Mouse (Mus musculus): ENCODE measurements around the gene 2610507B11Rik. TPM values are rescaled to one million over a fixed set of nuclear protein-coding genes. Genes with fewer than 3 reads are reported as not detected.
"Not testable (repeated sequence)": the region's sequence is repeated elsewhere in the genome, so short reads cannot be mapped to it uniquely, and the experiment has no call there.

2610507B11Rik gene
- polyA plus RNA-seq, 1 experiment from 2014 or later = 73.7 TPM

DNA sequence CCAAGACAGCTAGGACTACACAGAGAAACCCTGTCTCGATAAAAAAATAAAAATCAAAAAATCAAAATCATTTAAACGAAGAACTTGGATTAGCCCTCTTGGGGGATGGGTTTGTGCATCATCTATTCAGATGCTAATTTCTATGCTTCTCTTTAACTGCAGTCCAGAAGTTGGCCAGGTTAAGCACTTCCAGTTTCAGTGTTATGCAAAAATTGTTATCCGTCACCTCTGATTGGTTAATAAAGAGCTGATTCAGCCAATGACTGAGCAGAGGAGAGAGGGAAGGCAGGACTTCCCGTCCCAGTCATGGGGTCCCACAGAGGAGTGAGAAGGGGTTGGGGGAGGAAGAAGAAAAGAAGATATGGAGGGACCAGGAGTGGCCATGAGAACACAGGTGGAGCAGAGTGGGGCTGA is 13.8 kb upstream of the 2610507B11Rik start:
- H3K36me3 ChIP-seq = peaks cover 27% of the 10 kb centered on the region
- peak overlapping the region; percentile 79; the same call in 1 of the 2 replicates for H3K4me2 ChIP-seq
- H3K9ac ChIP-seq = no peak overlapping the region
- no peaks in the 10 kb centered on the region for H3K9me3 ChIP-seq
- 68% methylated on average over 4 of the region's 4 CpGs for WGBS
- no peak overlapping the region for H3K4me3 ChIP-seq
- no peak overlapping the region for H3K27ac ChIP-seq
- no peak for ATAC-seq (ENCODE audit: insufficient number of reproducible peaks, insufficient read depth, low FRiP score, low TSS enrichment, low read depth)
- no peaks in the 10 kb centered on the region for H3K27me3 ChIP-seq
- H3K4me1 ChIP-seq = peaks cover 31% of the 10 kb centered on the region

DNA sequence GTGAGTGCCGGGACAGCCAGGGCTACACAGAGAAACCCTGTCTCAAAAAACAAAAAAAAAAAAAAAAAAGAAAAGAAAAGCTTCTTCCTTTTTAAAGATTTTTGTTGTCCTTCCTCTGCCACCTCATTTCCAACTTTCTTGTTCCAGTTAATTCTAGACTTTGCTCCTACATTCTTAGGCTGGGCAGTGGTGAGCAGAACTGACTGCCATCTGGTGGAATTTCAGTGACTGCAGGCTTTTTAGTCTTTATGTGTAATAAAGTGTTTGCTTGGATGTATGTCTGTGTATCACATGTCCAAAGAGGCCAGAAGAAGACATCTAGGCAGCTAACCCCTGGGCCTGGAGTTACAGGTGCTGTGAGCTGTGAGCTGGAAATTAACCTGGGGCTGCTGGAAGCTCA is 4.9 kb upstream of the 2610507B11Rik start:
- WGBS = 100% methylated on average over 1 of the region's 1 CpGs
- peaks cover 30% of the 10 kb centered on the region for H3K36me3 ChIP-seq
- H3K4me2 ChIP-seq = no peak overlapping the region
- ATAC-seq (ENCODE audit: insufficient number of reproducible peaks, insufficient read depth, low FRiP score, low TSS enrichment, low read depth) = no peak
- no peak overlapping the region for H3K4me3 ChIP-seq
- no peak overlapping the region for H3K9ac ChIP-seq
- H3K27me3 ChIP-seq = peaks cover 12% of the 10 kb centered on the region; the same call in 1 of the 2 replicates
- no peaks in the 10 kb centered on the region for H3K4me1 ChIP-seq
- H3K27ac ChIP-seq = no peak overlapping the region
- no peaks in the 10 kb centered on the region for H3K9me3 ChIP-seq

DNA sequence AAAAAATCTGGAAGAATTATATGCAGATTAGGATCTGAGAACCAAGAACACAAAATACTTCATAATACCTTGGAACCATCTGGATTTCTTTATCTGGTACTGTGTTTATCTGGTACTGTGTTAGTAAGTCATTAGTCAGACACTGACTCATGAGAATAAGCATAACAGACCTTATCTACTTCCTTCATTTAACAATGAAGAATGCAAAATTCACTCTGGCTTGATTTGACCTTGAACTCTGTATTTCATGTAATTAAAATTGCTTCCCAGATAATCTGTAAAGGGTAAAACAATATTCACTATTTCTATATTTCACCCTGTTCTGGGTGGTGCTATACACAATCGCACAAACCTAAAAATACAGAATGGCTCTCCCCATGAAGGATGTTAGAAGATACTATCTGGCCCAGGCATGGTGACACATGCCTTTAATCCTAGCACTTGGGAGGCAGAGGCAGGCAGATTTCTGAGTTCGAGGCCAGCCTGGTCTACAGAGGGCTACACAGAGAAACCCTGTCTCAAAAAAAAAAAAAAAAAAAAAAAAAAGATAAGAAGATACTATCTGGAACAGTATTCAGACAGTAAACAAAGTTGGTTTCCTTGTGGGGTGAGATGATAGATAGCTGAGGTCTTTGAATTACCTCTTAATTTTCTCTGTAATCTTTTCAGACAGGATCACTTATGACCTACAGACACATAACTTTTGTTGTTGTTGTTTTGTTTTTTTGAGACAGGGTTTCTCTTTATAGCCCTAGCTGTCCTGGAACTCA is 878 bp upstream of the 2610507B11Rik start:
- Histone ChIP-seq H3K27me3 (peaks cover 12% of the 10 kb centered on the region; the same call in 1 of the 2 replicates), H3K4me2 (peak overlapping the region; percentile 72), H3K4me3 (peak overlapping the region; percentile 81), H3K4me1 (peaks cover 12% of the 10 kb centered on the region), H3K9ac (no peak overlapping the region), H3K27ac (no peak overlapping the region), H3K9me3 (no peaks in the 10 kb centered on the region), H3K36me3 (peaks cover 24% of the 10 kb centered on the region)
- 95% methylated on average over 2 of the region's 2 CpGs for WGBS
- ATAC-seq (ENCODE audit: insufficient number of reproducible peaks, insufficient read depth, low FRiP score, low TSS enrichment, low read depth) = no peak

DNA sequence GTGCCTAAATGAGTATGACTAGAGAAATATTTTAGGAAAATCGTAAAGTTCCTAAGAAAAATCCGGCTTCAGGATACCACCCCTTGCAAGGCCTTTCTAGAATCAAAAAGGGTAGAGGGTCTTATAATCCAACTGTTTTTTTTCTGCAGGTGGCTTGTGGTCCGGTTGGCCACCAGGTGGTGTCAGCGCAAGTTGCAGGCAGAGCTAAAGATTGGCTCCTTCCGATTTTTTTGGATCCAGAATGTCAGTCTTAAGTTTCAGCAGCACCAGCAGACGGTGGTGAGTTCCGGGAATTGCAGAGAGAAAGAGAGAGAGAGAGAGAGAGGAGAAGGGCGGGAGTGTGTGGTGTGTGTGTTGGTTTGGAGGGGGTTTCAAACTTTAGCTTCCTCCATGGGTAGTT is 998 bp downstream of the 2610507B11Rik start:
- Histone ChIP-seq H3K4me3 (peak overlapping the region; percentile 81), H3K36me3 (peaks cover 43% of the 10 kb centered on the region), H3K4me1 (peaks cover 12% of the 10 kb centered on the region), H3K27me3 (peaks cover 12% of the 10 kb centered on the region; the same call in 1 of the 2 replicates), H3K27ac (no peak overlapping the region), H3K4me2 (peak overlapping the region; percentile 72), H3K9me3 (no peaks in the 10 kb centered on the region), H3K9ac (0 out of 2 replicates have a peak overlapping the region, but pooled peaks have one; percentile 49)
- WGBS = 3% methylated on average over 8 of the region's 8 CpGs
- ATAC-seq (ENCODE audit: insufficient number of reproducible peaks, insufficient read depth, low FRiP score, low TSS enrichment, low read depth) = no peak

DNA sequence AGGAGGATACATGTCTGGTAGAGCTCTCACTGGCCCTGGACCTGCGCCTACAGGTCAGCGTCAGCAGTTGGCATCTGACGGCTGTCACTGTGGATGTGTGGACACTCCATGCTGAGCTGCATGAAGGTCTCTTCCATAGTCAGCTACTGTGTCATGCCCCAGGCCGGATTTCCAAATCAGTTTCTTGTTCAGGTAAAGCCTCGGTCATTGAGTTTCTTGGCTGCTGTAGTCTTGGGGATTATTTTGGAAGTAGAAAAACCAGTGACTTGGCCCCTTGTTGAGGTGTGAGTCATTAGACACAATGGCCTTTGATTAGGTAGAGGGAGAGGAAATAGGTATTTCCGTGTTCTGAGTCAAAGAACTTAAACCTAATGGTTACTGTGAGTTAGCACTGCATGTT is 4.0 kb downstream of the 2610507B11Rik start:
- no peak overlapping the region for H3K9ac ChIP-seq
- H3K36me3 ChIP-seq = peaks cover 69% of the 10 kb centered on the region
- no peaks in the 10 kb centered on the region for H3K27me3 ChIP-seq
- whole genome bisulfite sequencing = 89% methylated on average over 6 of the region's 6 CpGs
- H3K4me1 ChIP-seq = peaks cover 12% of the 10 kb centered on the region
- H3K27ac ChIP-seq = no peak overlapping the region
- ATAC-seq (ENCODE audit: insufficient number of reproducible peaks, insufficient read depth, low FRiP score, low TSS enrichment, low read depth) = no peak
- H3K4me3 ChIP-seq = no peak overlapping the region
- H3K4me2 ChIP-seq = no peak overlapping the region
- H3K9me3 ChIP-seq = no peaks in the 10 kb centered on the region

DNA sequence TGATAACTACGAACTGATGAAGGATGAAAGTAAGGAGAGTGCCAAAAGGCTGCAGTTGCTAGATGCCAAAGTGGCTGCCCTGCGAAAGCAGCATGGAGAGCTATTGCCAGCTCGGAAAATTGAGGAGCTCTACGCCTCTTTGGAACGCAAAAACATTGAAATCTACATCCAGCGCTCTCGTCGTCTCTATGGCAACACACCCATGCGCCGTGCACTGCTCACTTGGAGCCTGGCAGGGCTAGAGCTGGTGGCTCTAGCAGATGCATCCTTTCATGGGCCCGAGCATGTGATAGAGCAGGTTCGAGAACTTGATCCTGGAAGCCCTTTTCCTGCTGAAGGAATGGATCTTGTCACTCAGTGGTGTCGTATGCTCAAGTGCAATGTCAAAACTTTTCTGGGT is 10.4 kb downstream of the 2610507B11Rik start:
- Histone ChIP-seq H3K27ac (no peak overlapping the region), H3K4me3 (no peak overlapping the region), H3K36me3 (peaks cover 95% of the 10 kb centered on the region), H3K9me3 (no peaks in the 10 kb centered on the region), H3K9ac (no peak overlapping the region), H3K4me2 (no peak overlapping the region), H3K4me1 (no peaks in the 10 kb centered on the region), H3K27me3 (no peaks in the 10 kb centered on the region)
- WGBS = 89% methylated on average over 13 of the region's 13 CpGs
- ATAC-seq (ENCODE audit: insufficient number of reproducible peaks, insufficient read depth, low FRiP score, low TSS enrichment, low read depth) = no peak

DNA sequence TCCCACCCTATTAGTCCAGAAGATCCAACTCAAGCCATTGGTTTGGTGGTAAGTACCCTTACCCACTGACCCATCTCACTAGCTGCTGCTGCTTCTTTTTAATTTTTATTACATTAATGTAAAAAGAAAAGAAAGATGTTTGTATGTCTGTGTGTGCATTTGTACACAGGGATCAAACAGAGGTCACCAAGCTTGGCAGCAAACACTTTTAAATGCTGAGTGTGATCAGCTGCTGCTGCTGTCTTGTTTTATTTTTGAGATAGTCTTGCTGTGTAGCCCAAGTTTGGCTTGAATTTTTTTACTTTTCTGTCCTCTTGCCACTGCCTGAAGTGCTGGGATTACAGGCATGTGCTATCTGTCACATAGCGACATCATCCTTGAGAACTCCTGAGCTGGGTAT is 14.0 kb downstream of the 2610507B11Rik start:
- no peak overlapping the region for H3K4me2 ChIP-seq
- H3K27me3 ChIP-seq = no peaks in the 10 kb centered on the region
- H3K27ac ChIP-seq = no peak overlapping the region
- no peaks in the 10 kb centered on the region for H3K9me3 ChIP-seq
- no peak overlapping the region for H3K9ac ChIP-seq
- peaks cover 97% of the 10 kb centered on the region for H3K36me3 ChIP-seq
- 100% methylated on average over 1 of the region's 1 CpGs for WGBS
- H3K4me3 ChIP-seq = no peak overlapping the region
- H3K4me1 ChIP-seq = no peaks in the 10 kb centered on the region
- ATAC-seq (ENCODE audit: insufficient number of reproducible peaks, insufficient read depth, low FRiP score, low TSS enrichment, low read depth) = no peak

DNA sequence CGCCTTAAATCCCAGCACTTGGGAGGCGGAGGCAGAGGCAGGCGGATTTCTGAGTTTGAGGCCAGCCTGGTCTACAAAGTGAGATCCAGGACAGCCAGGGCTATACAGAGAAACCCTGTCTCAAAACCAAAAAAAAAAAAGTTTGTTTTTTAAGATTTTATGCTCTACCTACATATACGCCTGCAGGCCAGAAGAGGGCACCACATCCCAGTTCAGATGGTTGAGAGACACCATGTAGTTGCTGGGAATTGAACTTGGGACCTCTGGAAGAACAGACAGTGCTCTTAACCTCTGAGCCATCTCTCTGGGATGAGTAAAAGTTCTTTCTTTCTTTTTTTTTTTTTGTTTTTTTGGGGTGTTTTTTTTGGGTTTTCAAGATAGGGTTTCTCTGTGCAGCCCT is 14.6 kb downstream of the 2610507B11Rik start:
- peaks cover 98% of the 10 kb centered on the region for H3K36me3 ChIP-seq
- not testable (repeated sequence) for H3K4me2 ChIP-seq; H3K9me3 ChIP-seq; H3K9ac ChIP-seq; H3K27me3 ChIP-seq; ATAC-seq (ENCODE audit: insufficient number of reproducible peaks, insufficient read depth, low FRiP score, low TSS enrichment, low read depth); H3K27ac ChIP-seq; H3K4me3 ChIP-seq; H3K4me1 ChIP-seq
- 93% methylated on average over 4 of the region's 4 CpGs for WGBS

DNA sequence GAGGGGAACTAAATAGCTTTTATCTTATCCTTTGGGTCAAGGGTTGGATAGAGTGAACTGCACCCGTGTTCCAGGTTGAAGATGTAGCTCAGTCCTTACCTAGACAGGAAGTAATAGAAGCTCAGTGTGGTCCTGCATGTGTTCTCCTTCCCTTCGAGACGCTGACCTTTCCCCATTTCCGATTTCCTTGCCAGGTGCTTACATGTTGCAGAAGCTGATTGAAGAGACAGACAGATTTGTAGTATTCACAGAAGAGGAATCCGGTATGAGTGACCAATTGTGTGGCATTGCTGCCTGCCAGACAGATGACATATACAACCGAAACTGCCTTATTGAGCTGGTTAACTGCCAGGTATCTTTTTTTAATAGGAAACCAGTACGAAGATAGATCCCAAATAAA is 17.3 kb downstream of the 2610507B11Rik start:
- no peak overlapping the region for H3K9ac ChIP-seq

DNA sequence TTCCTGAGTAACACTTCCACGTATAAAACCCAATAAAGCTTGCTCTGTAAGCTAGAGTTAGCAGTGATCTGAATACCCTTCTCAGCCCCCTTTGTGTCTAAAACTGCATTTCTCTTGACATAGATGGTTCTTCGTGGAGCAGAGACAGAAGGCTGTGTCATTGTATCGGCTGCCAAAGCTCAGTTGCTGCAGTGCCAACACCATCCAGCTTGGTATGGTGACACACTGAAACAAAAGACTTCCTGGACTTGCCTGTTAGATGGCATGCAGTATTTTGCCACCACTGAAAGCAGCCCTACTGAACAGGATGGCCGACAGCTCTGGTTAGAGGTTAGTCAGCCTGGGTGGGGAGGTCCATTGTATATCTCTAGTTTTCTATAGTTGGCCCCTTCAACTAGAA is 18.0 kb downstream of the 2610507B11Rik start:
- H3K4me1 ChIP-seq = no peaks in the 10 kb centered on the region
- H3K27ac ChIP-seq = no peak overlapping the region
- ATAC-seq (ENCODE audit: insufficient number of reproducible peaks, insufficient read depth, low FRiP score, low TSS enrichment, low read depth) = no peak
- peaks cover 97% of the 10 kb centered on the region for H3K36me3 ChIP-seq
- 89% methylated on average over 4 of the region's 4 CpGs for WGBS
- no peaks in the 10 kb centered on the region for H3K9me3 ChIP-seq
- H3K4me2 ChIP-seq = no peak overlapping the region
- no peak overlapping the region for H3K4me3 ChIP-seq
- no peak overlapping the region for H3K9ac ChIP-seq
- H3K27me3 ChIP-seq = no peaks in the 10 kb centered on the region

More for the DNA sequence above, 17.3 kb downstream of the 2610507B11Rik start:
- Histone ChIP-seq H3K27me3 (no peaks in the 10 kb centered on the region), H3K27ac (no peak overlapping the region), H3K4me3 (no peak overlapping the region), H3K4me1 (no peaks in the 10 kb centered on the region), H3K36me3 (peaks cover 97% of the 10 kb centered on the region), H3K9me3 (no peaks in the 10 kb centered on the region), H3K4me2 (no peak overlapping the region)
- no peak for ATAC-seq (ENCODE audit: insufficient number of reproducible peaks, insufficient read depth, low FRiP score, low TSS enrichment, low read depth)
- WGBS = 85% methylated on average over 7 of the region's 7 CpGs

DNA sequence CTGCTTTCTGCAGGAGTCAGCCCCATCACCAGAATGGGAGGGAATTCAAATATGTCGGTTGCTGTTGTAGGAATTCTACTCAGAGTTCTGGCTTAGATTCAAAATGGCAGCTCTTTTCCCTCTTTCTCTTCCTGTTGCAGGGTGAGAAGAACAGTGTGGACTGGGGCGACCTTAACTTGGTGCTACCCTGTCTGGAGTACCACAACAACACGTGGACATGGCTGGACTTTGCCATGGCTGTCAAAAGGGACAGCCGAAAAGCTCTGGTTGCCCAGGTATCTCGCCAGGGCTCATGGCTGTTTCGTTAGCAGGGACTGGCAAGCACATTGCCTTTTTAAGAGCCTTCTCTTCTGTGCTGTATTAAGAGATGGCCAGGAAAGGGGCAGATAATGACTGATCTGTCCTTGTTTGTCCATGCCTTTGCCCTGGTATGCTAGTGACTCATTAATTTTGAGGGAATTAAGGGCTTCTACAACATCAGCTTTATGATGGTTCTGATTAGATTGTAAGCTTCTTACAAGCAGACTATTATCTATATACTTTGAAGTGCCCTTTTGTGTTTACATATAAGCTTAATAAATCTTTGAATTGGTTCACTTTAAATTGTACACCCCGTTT is 27.7 kb downstream of the 2610507B11Rik start:
- H3K4me2 ChIP-seq = no peak overlapping the region
- no peak overlapping the region for H3K4me3 ChIP-seq
- no peak for ATAC-seq (ENCODE audit: insufficient number of reproducible peaks, insufficient read depth, low FRiP score, low TSS enrichment, low read depth)
- H3K27ac ChIP-seq = no peak overlapping the region
- peaks cover 82% of the 10 kb centered on the region for H3K36me3 ChIP-seq
- WGBS = 93% methylated on average over 7 of the region's 7 CpGs
- H3K9ac ChIP-seq = no peak overlapping the region
- no peaks in the 10 kb centered on the region for H3K9me3 ChIP-seq
- H3K4me1 ChIP-seq = no peaks in the 10 kb centered on the region
- no peaks in the 10 kb centered on the region for H3K27me3 ChIP-seq

DNA sequence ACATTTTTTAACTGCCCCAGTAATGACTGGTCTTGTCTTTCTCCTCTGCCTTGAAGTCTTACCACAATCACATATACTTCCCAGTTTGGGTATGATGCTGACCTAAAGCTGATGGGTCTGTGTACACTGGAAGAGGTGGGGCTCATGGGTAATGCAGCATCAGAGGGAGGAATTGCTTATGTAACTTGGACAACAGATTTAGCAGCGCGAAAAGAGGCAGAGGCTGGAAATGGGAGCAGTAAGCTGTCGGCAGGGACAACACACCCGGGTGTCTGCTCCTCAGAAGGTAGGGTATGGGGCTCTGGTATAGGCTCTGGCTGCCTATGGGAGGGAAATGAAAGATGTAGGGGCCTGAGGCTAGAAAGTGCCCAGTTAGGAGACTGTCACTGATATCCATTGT is 29.1 kb downstream of the 2610507B11Rik start, which contains the start of gene BC030499:
Gene BC030499 (plus strand): TSS at position 188 of the 400 bp plus-strand sequence.
- no peak for ATAC-seq (ENCODE audit: insufficient number of reproducible peaks, insufficient read depth, low FRiP score, low TSS enrichment, low read depth)

More for the DNA sequence above, 29.1 kb downstream of the 2610507B11Rik start, which contains the start of gene BC030499:
- no peak within 1 kb of the TSS for H3K4me2 ChIP-seq
- no peak within 1 kb of the TSS for H3K4me3 ChIP-seq
- no peak within 1 kb of the TSS for H3K27ac ChIP-seq
- 90% methylated on average over 4 of the region's 4 CpGs for WGBS
- no peak within 1 kb of the TSS for H3K9ac ChIP-seq
- no peaks in the 10 kb centered on the region for H3K27me3 ChIP-seq
- no peaks in the 10 kb centered on the region for H3K9me3 ChIP-seq
- H3K4me1 ChIP-seq = no peaks in the 10 kb centered on the region
- H3K36me3 ChIP-seq = peaks cover 68% of the 10 kb centered on the region
